Mouse (Mus musculus) monocyte, adult 5-6 weeks (primary cell): Measurements from ENCODE around the gene Obox2. TPM values are rescaled to one million over a fixed set of nuclear protein-coding genes. Genes with fewer than 3 reads are reported as not detected.
"Not testable (repeated sequence)": the region's sequence is repeated elsewhere in the genome, so short reads cannot be mapped to it uniquely, and the experiment has no call there.

Experiments
- ATAC-seq: fragments of 153-309, 156-312 bp; replicated peaks from 2 replicates; pipeline ENCODE4 v1.8.0; 2017; ENCODE audit warnings: mild to moderate bottlenecking; ENCODE audit not compliant: low TSS enrichment, insufficient number of reproducible peaks, severe bottlenecking, poor library complexity, low FRiP score
- total RNA-seq: library from RNA; stranded (forward); fragments of 200-1000, 200-491, 200-594 nt; gene quantifications from 3 replicates; pipeline ENCODE4 v1.2.3, GENCODE M21; 2017

Gene Obox2
- not detected in 3 replicates for total RNA-seq

DNA sequence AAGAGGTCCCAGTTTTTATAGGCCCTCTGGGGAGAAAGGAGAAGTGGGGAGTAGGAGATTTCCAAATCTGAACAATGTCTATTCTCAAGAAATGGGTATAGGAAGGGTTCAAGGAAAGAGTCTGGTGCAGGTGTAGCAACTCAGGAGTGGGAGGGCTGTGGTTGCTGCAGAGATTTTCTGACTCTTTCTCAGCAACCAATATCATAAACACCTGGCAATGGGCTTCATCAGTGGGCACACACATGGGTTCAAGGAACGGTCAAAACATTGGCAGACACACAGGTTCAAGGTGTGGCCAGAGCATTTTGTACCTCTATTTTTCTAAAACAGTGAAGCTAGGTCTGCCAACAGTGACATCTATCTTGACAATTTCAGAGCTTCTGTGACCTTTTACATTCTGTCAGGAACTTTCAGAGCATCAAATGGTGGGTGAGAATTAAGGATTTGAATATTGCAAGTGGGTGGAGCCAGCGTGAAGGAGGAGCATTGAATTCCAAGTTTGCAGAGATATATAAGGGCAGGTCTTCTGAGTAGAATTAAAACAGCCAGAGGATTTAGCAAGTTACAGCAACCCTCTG is at the start of gene Obox2, which contains the start of gene Obox1:
Gene Obox2 (plus strand): TSS at position 301 of the 578 bp plus-strand sequence.
Gene Obox1 (plus strand): TSS at position 528 of the 578 bp plus-strand sequence.
- ATAC-seq, result not testable (repeated sequence)

GRCm38 (mm10) chr7:15399147-15399874 is 10.8 kb downstream of the Obox2 start:
- ATAC-seq, result not testable (repeated sequence)

DNA sequence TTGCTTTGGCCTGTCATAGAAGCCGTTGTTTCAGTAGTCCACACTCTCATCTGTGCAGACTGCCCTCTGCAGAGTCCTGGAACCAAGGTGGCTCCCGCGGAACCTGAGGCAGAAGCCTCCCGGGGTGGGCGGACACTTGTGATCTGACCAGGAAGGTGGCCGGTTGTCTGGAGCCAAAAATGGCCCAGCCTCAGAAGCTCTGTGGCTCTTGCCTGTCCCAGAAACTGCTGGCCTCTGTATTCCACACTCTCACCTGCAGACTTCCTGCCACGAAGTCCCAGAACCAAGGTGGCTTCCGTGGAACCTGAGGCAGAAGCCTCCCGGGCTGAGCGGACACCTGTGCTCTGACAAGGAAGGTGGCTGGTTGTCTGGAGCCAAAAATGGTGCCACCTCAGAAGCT is 18.3 kb downstream of the Obox2 start:
- ATAC-seq, result not testable (repeated sequence)

- not testable (repeated sequence) for ATAC-seq
These were observed 29.5 kb downstream of the Obox2 start for GRCm38 (mm10) chr7:15418046-15418445.

GRCm38 (mm10) chr7:15425537-15425936 is 37.0 kb downstream of the Obox2 start:
- ATAC-seq, result not testable (repeated sequence)

Other genes starting within 250 kb of the Obox2 start
- not detected in 3 replicates for gene Obox1, start 227 bp downstream of the Obox2 start, total RNA-seq